In genomic region chr11:46522719-46523118, GRCm38 (mm10) we compare ENCODE assay signal across 14 mouse cellular contexts. TPM values are rescaled to one million over a fixed set of nuclear protein-coding genes. Genes with fewer than 3 reads are reported as not detected.
DNase-seq lines count a peak whose midpoint lies in the region; TF ChIP-seq lines count a peak whose summit lies in the region.
"Had no signal": no experiment of that assay in that cellular context is flagged by ENCODE, and none has a peak within 500 bp of the region (broad histone marks: within the 10 kb centered on the region; RNA-seq: fewer than 3 reads in every experiment).

No protein-coding gene starts in this region.

- peak; percentile 5 for DNase-seq in heart, postnatal 4 days
- no peak for DNase-seq in heart, adult 8-10 months (ENCODE audit: low spot score)
- DNase-seq in ovary, postnatal 14 days (ENCODE audit: low spot score): peak; percentile 2
- DNase-seq in ovary, adult 18-20 months (ENCODE audit: low spot score): no peak
- peak; percentile 24 for DNase-seq in splenic B cell, adult 2 months (ENCODE audit: low read depth, low spot score)
- DNase-seq in frontal cortex, postnatal 14 days (ENCODE audit: low spot score in 2 of 2): no peak
- no peak for DNase-seq in layer of hippocampus, adult 18-20 months (ENCODE audit: low spot score in 2 of 2)
- DNase-seq: right cerebral cortex, postnatal 14 days had no signal

- peak; percentile 33; the same call in 1 of the 2 replicates for TF ChIP-seq CTCF in cortical plate, adult 2 months (IDR thresholded peaks at IDR 0.05; ENCODE audit: extremely low read depth, insufficient read depth, low read length)

- H3K4me1 ChIP-seq in cortical plate, adult 2 months (ENCODE audit: control insufficient read depth, insufficient read depth, low read length): no peaks in the 10 kb centered on the region
- H3K4me1 ChIP-seq: heart, embryonic 12.5 days; liver, embryonic 15.5 days had no signal

- H3K4me3 ChIP-seq in cortical plate, adult 2 months (ENCODE audit: insufficient read depth, low read length): no peak overlapping the region
- H3K4me3 ChIP-seq: heart, embryonic 12.5 days; liver, embryonic 15.5 days; myocyte had no signal

- H3K27ac ChIP-seq in cortical plate, adult 2 months (ENCODE audit: insufficient read depth, low read length): no peak overlapping the region
- H3K27ac ChIP-seq: liver, embryonic 15.5 days had no signal

- no peaks in the 10 kb centered on the region for H3K27me3 ChIP-seq in splenic B cell, adult 2 months (ENCODE audit: control insufficient read depth, insufficient read depth, low read length, poor library complexity, severe bottlenecking)
- H3K27me3 ChIP-seq: heart, embryonic 12.5 days; liver, embryonic 15.5 days had no signal

- no peaks in the 10 kb centered on the region for H3K36me3 ChIP-seq in splenic B cell, adult 2 months (ENCODE audit: control insufficient read depth, insufficient read depth, low read length, poor library complexity, severe bottlenecking)
- H3K36me3 ChIP-seq: heart, embryonic 12.5 days; liver, embryonic 15.5 days had no signal

- no peak for TF ChIP-seq POLR2A in cortical plate, adult 2 months (IDR thresholded peaks at IDR 0.05; ENCODE audit: extremely low read depth, insufficient read depth, low read length)

RNA-seq across cellular contexts. Expression of gene Gm12169, which starts 1.3 kb away (rescaled TPM):
- not detected for total RNA-seq in heart, postnatal 4 days (2021)
- not detected for total RNA-seq in heart, adult 8-10 months (2022)
- not detected in 2 replicates for polyA plus RNA-seq in cortical plate, adult 2 months (2012; rRNA removed)
- not detected for total RNA-seq in layer of hippocampus, adult 18-20 months (2021)
- total RNA-seq: layer of hippocampus, adult 8-10 months had no signal
- polyA plus RNA-seq: forebrain, embryonic 16.5 days; heart, embryonic 12.5 days; liver, embryonic 15.5 days; myocyte had no signal

RNA-seq across cellular contexts. Expression of gene BC053393, which starts 48.6 kb away (rescaled TPM):
- not detected for total RNA-seq in heart, postnatal 4 days (2021)
- under 1 TPM in 1 of 4 experiments, not detected in 3; 0.17 TPM for total RNA-seq in heart, adult 8-10 months (2022)
- polyA plus RNA-seq in cortical plate, adult 2 months (2012; rRNA removed): not detected in 2 replicates
- total RNA-seq in layer of hippocampus, adult 18-20 months (2021): not detected
- polyA plus RNA-seq: forebrain, embryonic 16.5 days; liver, embryonic 15.5 days; myocyte had no signal

Comparison
In these comparisons a context has a peak if more than half of its experiments do, and no peak if none do; other contexts are left out.
1. DNase-seq: peak in heart, postnatal 4 days (single experiment), ovary, postnatal 14 days (single experiment) and splenic B cell, adult 2 months (single experiment); none in heart, adult 8-10 months (single experiment), ovary, adult 18-20 months (single experiment), frontal cortex, postnatal 14 days (0 of 2) and layer of hippocampus, adult 18-20 months (0 of 2).